Mouse (Mus musculus): ENCODE data around the gene Capzb.

DNA sequence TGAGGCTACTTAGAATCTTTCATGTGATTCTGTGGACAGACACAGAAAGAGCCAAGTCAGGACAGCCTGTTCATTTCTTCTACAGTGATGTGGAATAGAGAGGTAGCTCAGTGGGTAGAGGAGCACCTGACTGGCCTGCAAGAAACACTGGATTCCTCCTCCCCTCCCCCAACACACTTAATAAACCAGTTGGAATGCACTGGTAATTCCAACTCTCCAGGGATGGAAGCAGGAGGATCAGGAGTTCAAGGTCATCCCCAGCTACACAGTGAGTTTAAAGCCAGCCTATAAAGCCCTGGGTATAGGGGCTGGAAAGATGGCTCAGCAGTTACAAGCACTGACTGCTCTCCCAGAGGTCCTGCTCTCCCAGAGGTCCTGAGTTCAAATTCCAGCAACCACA is 10.2 kb upstream of the Capzb start:
- TF ChIP-seq POLR2A (IDR thresholded peaks at IDR 0.05; ENCODE audit: control insufficient read depth in 1 of 2, insufficient read depth in 1 of 2, low read depth in 1 of 2, low read length in 2 of 2, poor library complexity in 1 of 2) (no peak), CTCF (IDR thresholded peaks at IDR 0.05 in 2 of 3, conservative IDR thresholded peaks at IDR 0.05 in 1 of 3; ENCODE audit: control insufficient read depth in 1 of 3, insufficient read depth in 1 of 3, low read depth in 2 of 3, low read length in 3 of 3, poor library complexity in 1 of 3, severe bottlenecking in 1 of 3) (no peak), TAL1 (IDR thresholded peaks at IDR 0.05; ENCODE audit: low read length) (no peak), HCFC1 (IDR thresholded peaks at IDR 0.05; ENCODE audit: low read depth, low read length) (no peak), RCOR1 (IDR thresholded peaks at IDR 0.05; ENCODE audit: low read depth, low read length) (no peak), E2F4 (IDR thresholded peaks at IDR 0.05; ENCODE audit: borderline replicate concordance, low read depth, low read length) (no peak)
